Mouse (Mus musculus) MEL (cell line): ENCODE results near the gene BC025920. TPM values are rescaled to one million over a fixed set of nuclear protein-coding genes. Genes with fewer than 3 reads are reported as not detected.

Source experiments
- DNase-seq: peaks from one replicate; pipeline ENCODE4 v3.0.0; 2011; ENCODE audit warnings: low read depth, low spot score
- H3K27ac ChIP-seq: 2 replicates; pipeline ENCODE4 v1.5.1; 2012; ENCODE audit warnings: low read depth, mild to moderate bottlenecking, control low read depth, low read length, moderate library complexity; ENCODE audit not compliant: control insufficient read depth
- H3K27me3 ChIP-seq, 2 experiments: fragments of 150-350 bp in 1 of 2; sonication (generic) in 1 of 2; 2 replicates each; pipeline ENCODE4 v1.6.1; 2012; ENCODE audit warnings: low read length in 2 of 2, mild to moderate bottlenecking in 2 of 2, improper control_type of control experiment in 1 of 2, moderate library complexity in 1 of 2; ENCODE audit not compliant: insufficient read depth in 2 of 2, control insufficient read depth in 1 of 2
- H3K36me3 ChIP-seq, 2 experiments: 2 replicates each; pipeline ENCODE4 v1.6.1; 2012 to 2014; ENCODE audit warnings: low read length in 2 of 2, improper control_type of control experiment in 1 of 2, inconsistent platforms in 1 of 2, mild to moderate bottlenecking in 1 of 2; ENCODE audit not compliant: insufficient read depth in 2 of 2, control insufficient read depth in 1 of 2
- H3K4me1 ChIP-seq, 2 experiments: fragments of 150-350 bp in 1 of 2; sonication (generic) in 1 of 2; 2 replicates each; pipeline ENCODE4 v1.6.1; 2012; ENCODE audit warnings: low read length in 2 of 2, improper control_type of control experiment in 1 of 2, mild to moderate bottlenecking in 1 of 2; ENCODE audit not compliant: insufficient read depth in 2 of 2, control insufficient read depth in 1 of 2
- H3K4me3 ChIP-seq, 2 experiments: fragments of 150-350 bp in 1 of 2; sonication (generic) in 1 of 2; 2 replicates each; pipeline ENCODE4 v1.5.1; 2012; ENCODE audit warnings: low read depth in 2 of 2, low read length in 2 of 2, mild to moderate bottlenecking in 2 of 2, moderate library complexity in 2 of 2, control low read depth in 1 of 2, improper control_type of control experiment in 1 of 2; ENCODE audit not compliant: control insufficient read depth in 1 of 2, insufficient read depth in 1 of 2
- H3K79me2 ChIP-seq: 2 replicates; pipeline ENCODE4 v1.6.1; 2012; ENCODE audit warnings: mild to moderate bottlenecking, low read length, moderate library complexity; ENCODE audit not compliant: control insufficient read depth, poor library complexity, insufficient read depth
- H3K9ac ChIP-seq: 2 replicates; pipeline ENCODE4 v1.6.1; 2012; ENCODE audit warnings: low read depth, mild to moderate bottlenecking, control low read depth, low read length, moderate library complexity; ENCODE audit not compliant: control insufficient read depth, poor library complexity, severe bottlenecking
- H3K9me3 ChIP-seq: fragments of 150-350 bp; sonication (generic); replicated peaks from 2 replicates; pipeline ENCODE4 v1.6.1; 2012; ENCODE audit warnings: mild to moderate bottlenecking, low read length, improper control_type of control experiment, moderate library complexity; ENCODE audit not compliant: insufficient read depth
- CHD1 ChIP-seq: IDR thresholded peaks from 2 replicates; pipeline ENCODE4 v1.6.1; 2012; ENCODE audit warnings: low read depth, mild to moderate bottlenecking, inconsistent platforms, low read length, improper control_type of control experiment
- CHD2 ChIP-seq: IDR thresholded peaks from 2 replicates; pipeline ENCODE4 v1.6.1; 2011; ENCODE audit warnings: low read length, improper control_type of control experiment
- CTCF ChIP-seq, 3 experiments: IDR thresholded peaks in 2 of 3; conservative IDR thresholded peaks in 1 of 3; 2 replicates each; pipeline ENCODE4 v1.5.1; 2011 to 2012; ENCODE audit warnings: low read length in 3 of 3, low read depth in 2 of 3, mild to moderate bottlenecking in 2 of 3, improper control_type of control experiment in 1 of 3, inconsistent platforms in 1 of 3, mixed read lengths in 1 of 3, moderate library complexity in 1 of 3; ENCODE audit not compliant: control insufficient read depth in 1 of 3, insufficient read depth in 1 of 3, poor library complexity in 1 of 3, severe bottlenecking in 1 of 3
- GATA1 ChIP-seq: IDR thresholded peaks from 2 replicates; pipeline ENCODE4 v1.6.1; 2011; ENCODE audit warnings: low read depth, low read length, improper control_type of control experiment
- POLR2AphosphoS2 ChIP-seq: IDR thresholded peaks from 2 replicates; pipeline ENCODE4 v1.6.1; 2011; ENCODE audit warnings: low read length, improper control_type of control experiment
- POLR2AphosphoS5 ChIP-seq: IDR thresholded peaks from 2 replicates; pipeline ENCODE4 v1.6.1; 2012; ENCODE audit warnings: low read depth, borderline replicate concordance, mild to moderate bottlenecking, inconsistent platforms, low read length, moderate library complexity, mixed read lengths
- RCOR1 ChIP-seq: IDR thresholded peaks from 2 replicates; pipeline ENCODE4 v1.6.1; 2012; ENCODE audit warnings: low read depth, mild to moderate bottlenecking, inconsistent platforms, low read length, improper control_type of control experiment
- SMC3 ChIP-seq: IDR thresholded peaks from 2 replicates; pipeline ENCODE4 v1.6.1; 2011; ENCODE audit warnings: low read depth, low read length, improper control_type of control experiment
- TBP ChIP-seq: IDR thresholded peaks from 2 replicates; pipeline ENCODE4 v1.8.0; 2011; ENCODE audit warnings: low read depth, low read length, improper control_type of control experiment
- TCF12 ChIP-seq: IDR thresholded peaks from 2 replicates; pipeline ENCODE4 v1.6.1; 2014; ENCODE audit warnings: low read depth, mild to moderate bottlenecking, inconsistent platforms, low read length, improper control_type of control experiment, moderate library complexity
- ZMIZ1 ChIP-seq: IDR thresholded peaks from 2 replicates; pipeline ENCODE4 v1.6.1; 2012; ENCODE audit warnings: low read depth, mild to moderate bottlenecking, inconsistent platforms, low read length, improper control_type of control experiment, moderate library complexity
- polyA plus RNA-seq, 2 experiments: library from polyadenylated mRNA; stranded (reverse) in 1 of 2; unstranded in 1 of 2; fragments of >175 nt in 1 of 2; fragments of >200 nt in 1 of 2; gene quantifications; 2 replicates each; pipeline versions ENCODE4 v1.2.1 to v1.2.4; 2012; ENCODE audit warnings: low replicate concordance in 2 of 2, low read depth in 1 of 2; ENCODE audit not compliant: insufficient read length in 2 of 2, insufficient read depth in 1 of 2, missing spikeins in 1 of 2
- total RNA-seq: library from RNA; depleted of rRNA; stranded (reverse); fragments of 300-350 nt; gene quantifications from 2 replicates; pipeline ENCODE4 v1.2.3, GENCODE M21; 2012

The BC025920 gene
- total and polyA plus RNA-seq, 3 experiments = 1.1 to 1.7 TPM; not detected in 1

- no peaks in the 10 kb centered on the region for H3K36me3 ChIP-seq
- DNase-seq = no peak
Measured at GRCm38 (mm10) chr10:81593935-81594334, 12.1 kb upstream of the BC025920 start.

DNA sequence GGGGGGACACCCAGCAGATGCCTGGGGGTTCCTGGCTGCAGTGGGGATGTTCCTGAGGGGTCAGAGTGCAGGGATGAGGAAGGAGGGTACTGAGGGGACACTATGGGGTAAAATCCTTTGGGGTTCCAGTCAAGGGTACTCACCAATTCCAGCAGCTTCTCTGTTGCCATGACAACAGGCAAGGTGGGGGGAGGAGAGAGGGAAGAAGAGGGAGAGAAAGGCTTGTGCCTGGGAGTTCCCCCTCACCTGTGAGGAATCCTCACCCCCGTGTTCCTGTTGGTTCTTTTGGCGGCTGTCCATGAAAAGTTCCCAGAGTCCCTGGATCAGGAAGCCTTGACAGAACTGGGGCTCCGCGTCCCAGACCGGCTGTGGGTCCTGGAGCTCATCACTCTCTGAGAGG is 10.5 kb upstream of the BC025920 start:
- H3K4me3 ChIP-seq = no peak overlapping the region
- H3K9ac ChIP-seq = no peak overlapping the region
- H3K4me1 ChIP-seq = peaks cover 5% of the 10 kb centered on the region in 2 experiments
- no peak for TF ChIP-seq RCOR1
- no peak for TF ChIP-seq TCF12
- TF ChIP-seq CHD2 = no peak
- no peaks in the 10 kb centered on the region for H3K27me3 ChIP-seq
- no peaks in the 10 kb centered on the region; the same call in 1 of the 2 replicates for H3K79me2 ChIP-seq
- DNase-seq = no peak
- no peaks in the 10 kb centered on the region for H3K9me3 ChIP-seq
- no peak overlapping the region for H3K27ac ChIP-seq
- no peaks in the 10 kb centered on the region; a peak in 1 of 4 replicates for H3K36me3 ChIP-seq

More at GRCm38 (mm10) chr10:81593935-81594334, 12.1 kb upstream of the BC025920 start:
- Histone ChIP-seq H3K9ac (no peak overlapping the region), H3K27me3 (no peaks in the 10 kb centered on the region), H3K4me1 (no peaks in the 10 kb centered on the region), H3K27ac (no peak overlapping the region), H3K79me2 (no peaks in the 10 kb centered on the region), H3K4me3 (no peak overlapping the region), H3K9me3 (no peaks in the 10 kb centered on the region)
- TF ChIP-seq GATA1 = no peak
- TF ChIP-seq POLR2AphosphoS2 = no peak
- TF ChIP-seq RCOR1 = no peak
- TF ChIP-seq TBP = no peak
- no peak for TF ChIP-seq CHD2
- no peak for TF ChIP-seq POLR2AphosphoS5
- TF ChIP-seq SMC3 = no peak
- TF ChIP-seq ZMIZ1 = no peak
- TF ChIP-seq CHD1 = no peak
- no peak for TF ChIP-seq CTCF (IDR thresholded peaks at IDR 0.05 in 2 of 3, conservative IDR thresholded peaks at IDR 0.05 in 1 of 3; ENCODE audit: control insufficient read depth in 1 of 3, insufficient read depth in 1 of 3, low read depth in 2 of 3, low read length in 3 of 3, poor library complexity in 1 of 3, severe bottlenecking in 1 of 3)

GRCm38 (mm10) chr10:81596611-81597010 is 9.5 kb upstream of the BC025920 start:
- H3K4me3 ChIP-seq = no peak overlapping the region
- no peak overlapping the region for H3K9ac ChIP-seq
- no peak for TF ChIP-seq TCF12

More at GRCm38 (mm10) chr10:81596611-81597010, 9.5 kb upstream of the BC025920 start:
- DNase-seq = no peak
- Histone ChIP-seq H3K27ac (no peak overlapping the region), H3K36me3 (peaks cover 0 to 2% of the 10 kb centered on the region in 2 experiments; a peak in 1 of 4 replicates), H3K79me2 (no peaks in the 10 kb centered on the region; the same call in 1 of the 2 replicates), H3K9me3 (no peaks in the 10 kb centered on the region), H3K4me1 (peaks cover 5 to 10% of the 10 kb centered on the region in 2 experiments), H3K27me3 (no peaks in the 10 kb centered on the region)
